Mouse (Mus musculus) hindbrain, embryonic 13.5 days (tissue): ENCODE results near the gene Zfp386. TPM values are rescaled to one million over a fixed set of nuclear protein-coding genes. Genes with fewer than 3 reads are reported as not detected.

Experiments
- ATAC-seq: fragments of 200-750 bp; cut with Nextera tagmentation; 2 replicates; pipeline ENCODE4 v1.8.0; 2017; ENCODE audit warnings: moderate TSS enrichment; ENCODE audit not compliant: low FRiP score
- H3K27ac ChIP-seq: fragments of 300-500 bp; sonication (generic); 2 replicates; pipeline ENCODE4 v1.5.1; 2015; ENCODE audit warnings: inconsistent platforms, mild to moderate bottlenecking, moderate library complexity
- H3K27me3 ChIP-seq: fragments of 300-500 bp; sonication (generic); 2 replicates; pipeline ENCODE4 v1.6.1; 2015; ENCODE audit warnings: mild to moderate bottlenecking, inconsistent platforms
- H3K36me3 ChIP-seq: fragments of 300-500 bp; sonication (generic); 2 replicates; pipeline ENCODE4 v1.6.1; 2015; ENCODE audit warnings: mild to moderate bottlenecking, inconsistent platforms
- H3K4me1 ChIP-seq: fragments of 300-500 bp; sonication (generic); replicated peaks from 2 replicates; pipeline ENCODE4 v1.6.1; 2015; ENCODE audit warnings: inconsistent platforms
- H3K4me2 ChIP-seq: fragments of 300-500 bp; sonication (generic); 2 replicates; pipeline ENCODE4 v1.6.1; 2015; ENCODE audit warnings: inconsistent platforms, mild to moderate bottlenecking, moderate library complexity
- H3K4me3 ChIP-seq: fragments of 300-500 bp; sonication (generic); 2 replicates; pipeline ENCODE4 v1.5.1; 2015; ENCODE audit warnings: mild to moderate bottlenecking, inconsistent platforms
- H3K9ac ChIP-seq: fragments of 300-500 bp; sonication (generic); 2 replicates; pipeline ENCODE4 v1.6.1; 2015; ENCODE audit warnings: mild to moderate bottlenecking, inconsistent platforms
- H3K9me3 ChIP-seq: fragments of 300-500 bp; sonication (generic); 2 replicates; pipeline ENCODE4 v1.6.1; 2016; ENCODE audit warnings: inconsistent platforms
- WGBS: fragments of 180-500 bp; shearing (Covaris S2); methylation state at CpG from one replicate; pipeline ENCODE4 v1.1.7; 2015; 5-methylcytosine and 5-hydroxymethylcytosine counted together
- polyA plus RNA-seq: library from polyadenylated mRNA; unstranded; fragments of >200 nt; fragmentation: Nextera tagmentation; extraction: Ambion mirVana; gene quantifications from 2 replicates; pipeline ENCODE4 v1.2.1, GENCODE M21; 2015

Zfp386 gene
- polyA plus RNA-seq, 1 experiment from 2014 or later: 56.0 TPM

DNA sequence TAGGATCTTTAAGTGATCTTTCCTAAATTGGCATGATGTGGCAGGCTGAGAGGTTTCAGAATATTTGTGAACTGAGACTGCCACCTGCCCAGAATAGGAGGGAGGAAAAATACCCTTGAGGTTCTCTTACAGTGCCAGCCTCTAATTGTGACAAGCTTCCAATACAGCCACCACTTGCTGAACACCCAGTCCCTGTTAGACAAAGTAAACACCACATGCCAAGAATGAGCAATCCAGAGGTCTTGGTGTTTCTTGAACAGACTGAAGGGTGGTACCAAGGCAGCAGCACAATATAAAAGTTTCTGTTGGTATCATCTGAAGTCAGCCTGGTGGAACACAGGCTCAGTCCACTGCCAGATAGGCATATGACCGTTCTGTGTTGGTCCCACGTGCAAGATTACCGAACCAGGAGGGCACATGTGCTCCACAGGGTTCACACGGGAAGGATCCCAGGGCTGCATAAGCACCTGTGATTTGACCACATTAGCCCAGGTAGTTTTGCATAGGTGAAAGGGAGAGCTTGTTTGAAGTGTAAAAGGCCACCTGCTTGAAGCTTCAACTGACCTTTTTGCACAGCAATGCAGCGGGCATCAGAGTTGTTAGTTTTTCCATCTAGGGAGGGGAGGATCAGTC lies 14.2 kb downstream of the Zfp386 start:
- peak; percentile 53; the same call in 1 of the 2 replicates for ATAC-seq
- Histone ChIP-seq H3K27me3 (no peaks in the 10 kb centered on the region), H3K9me3 (peaks cover 53% of the 10 kb centered on the region)

DNA sequence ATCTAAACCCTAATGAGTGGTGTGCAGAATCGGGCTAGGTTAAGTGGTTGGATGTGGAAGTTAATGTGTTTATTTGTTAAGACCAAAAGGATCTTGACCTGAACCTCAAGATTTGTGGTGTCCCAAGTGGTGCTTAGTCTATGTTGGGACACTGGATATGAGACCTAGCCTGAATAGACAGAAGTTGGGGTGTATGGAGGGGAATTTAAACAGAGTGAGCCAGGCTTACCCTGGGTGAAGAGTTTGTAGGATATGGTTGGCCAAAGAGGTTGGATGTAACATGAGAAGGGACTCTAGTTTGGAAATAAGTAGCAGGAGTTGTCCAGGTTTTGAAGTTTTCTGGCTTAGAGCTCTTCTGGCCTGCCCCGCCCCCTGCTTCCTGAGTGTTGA lies 14.7 kb downstream of the Zfp386 start:
- Histone ChIP-seq H3K9ac (no peak overlapping the region), H3K27ac (no peak overlapping the region), H3K4me1 (no peaks in the 10 kb centered on the region), H3K4me2 (no peak overlapping the region), H3K36me3 (peaks cover 51% of the 10 kb centered on the region), H3K27me3 (no peaks in the 10 kb centered on the region), H3K4me3 (no peak overlapping the region), H3K9me3 (peaks cover 53% of the 10 kb centered on the region)
- 0 out of 2 replicates have a peak, but pooled peaks have one; percentile 18 for ATAC-seq
- 98% methylated on average over 2 of the region's 2 CpGs for WGBS

More for the DNA sequence above, 14.2 kb downstream of the Zfp386 start:
- H3K27ac ChIP-seq: no peak overlapping the region
- no peak overlapping the region for H3K4me2 ChIP-seq
- no peak overlapping the region for H3K4me3 ChIP-seq
- H3K36me3 ChIP-seq: peaks cover 56% of the 10 kb centered on the region
- no peak overlapping the region for H3K9ac ChIP-seq
- no peaks in the 10 kb centered on the region for H3K4me1 ChIP-seq
- WGBS: 96% methylated on average over 5 of the region's 5 CpGs

DNA sequence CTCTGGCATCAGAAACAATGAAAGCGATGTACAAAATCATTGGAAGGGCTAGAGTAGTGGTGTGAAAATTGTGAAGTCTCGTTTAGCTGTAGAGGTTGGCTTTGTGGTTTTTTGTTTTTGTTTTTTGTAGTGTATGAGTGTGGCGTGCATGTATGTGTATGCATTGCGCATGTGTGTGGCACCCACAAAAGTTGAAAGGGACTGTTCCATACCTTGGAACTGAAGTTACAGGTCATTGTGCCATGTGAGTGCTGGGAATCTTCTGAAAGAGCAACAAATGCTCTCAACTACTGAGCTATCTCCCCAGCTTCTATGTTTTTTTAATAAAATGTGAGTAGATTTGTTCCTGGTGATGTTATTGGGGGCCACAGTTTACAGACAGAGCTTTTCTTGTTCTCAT lies 15.5 kb downstream of the Zfp386 start:
- Histone ChIP-seq H3K27ac (no peak overlapping the region), H3K27me3 (no peaks in the 10 kb centered on the region), H3K9ac (no peak overlapping the region), H3K4me2 (no peak overlapping the region), H3K4me3 (no peak overlapping the region), H3K9me3 (peaks cover 47% of the 10 kb centered on the region), H3K36me3 (peaks cover 45% of the 10 kb centered on the region), H3K4me1 (no peaks in the 10 kb centered on the region)
- ATAC-seq: no peak
- WGBS: 94% methylated on average over 4 of the region's 4 CpGs

DNA sequence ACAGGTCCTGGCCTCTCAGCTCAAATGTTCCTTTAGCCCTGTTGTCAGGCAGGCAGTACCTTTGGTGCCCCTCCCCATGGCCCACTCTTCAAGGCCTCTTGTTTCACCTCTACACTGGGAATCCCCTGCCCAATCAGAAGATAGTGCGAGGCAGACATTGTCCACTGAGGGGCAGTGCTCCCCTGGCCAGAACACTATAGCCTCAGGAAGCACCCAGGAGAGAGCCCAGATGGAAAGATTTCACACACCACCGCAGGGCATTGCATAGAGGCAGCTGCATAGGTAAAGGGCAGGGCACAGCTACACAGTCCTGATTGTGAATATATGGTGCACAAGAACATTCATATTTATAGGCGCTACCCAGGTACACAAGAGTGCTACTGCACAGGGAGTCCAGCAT lies 23.5 kb downstream of the Zfp386 start:
- no peak overlapping the region for H3K27ac ChIP-seq
- no peaks in the 10 kb centered on the region for H3K4me1 ChIP-seq
- peak; percentile 76 for ATAC-seq
- H3K4me2 ChIP-seq: no peak overlapping the region
- H3K9ac ChIP-seq: no peak overlapping the region
- H3K4me3 ChIP-seq: no peak overlapping the region
- H3K27me3 ChIP-seq: peaks cover 7% of the 10 kb centered on the region
- H3K36me3 ChIP-seq: no peaks in the 10 kb centered on the region
- WGBS: 23% methylated on average over 3 of the region's 3 CpGs
- no peaks in the 10 kb centered on the region for H3K9me3 ChIP-seq

DNA sequence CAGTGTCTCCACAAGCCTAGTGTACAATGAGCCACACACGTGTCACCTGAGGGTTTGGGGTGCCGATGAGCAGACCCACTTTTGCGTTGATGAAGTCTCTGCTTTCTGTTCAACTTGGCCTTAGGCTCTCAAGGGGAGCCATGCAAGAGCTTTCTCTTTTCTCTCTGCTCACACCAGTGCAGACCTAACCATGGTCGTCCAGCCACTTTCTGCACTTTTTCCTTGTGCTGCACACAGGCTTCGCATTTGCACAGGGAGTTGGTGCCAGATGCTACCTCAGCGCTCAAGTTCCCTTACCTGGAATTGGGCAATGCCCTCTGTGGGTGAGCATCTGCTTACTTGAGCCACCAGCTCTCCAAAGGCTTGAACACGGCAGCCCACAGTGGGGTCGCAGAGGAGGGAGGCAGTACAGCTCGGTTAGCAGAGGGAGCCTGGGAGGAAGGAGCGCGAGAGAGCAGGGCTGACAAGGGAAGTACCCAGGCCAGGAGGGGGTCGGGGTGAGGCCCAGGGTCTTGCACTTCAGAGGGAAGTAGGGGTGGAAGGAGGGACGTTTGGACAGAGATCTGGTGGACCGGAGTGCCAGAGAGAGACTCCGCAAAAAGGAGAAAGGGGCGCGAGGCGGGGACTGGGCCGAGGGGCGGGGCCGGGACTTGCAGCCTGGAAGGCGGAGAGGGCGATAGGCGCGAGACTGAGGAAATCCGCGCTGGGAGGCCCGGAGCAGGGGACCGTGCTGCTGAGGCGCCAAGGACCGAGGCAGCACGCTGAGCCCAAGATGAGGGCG lies 29.7 kb downstream of the Zfp386 start, which contains the start of gene Vipr2:
Vipr2 (plus strand) TSS at position 653 of the 781 bp plus-strand sequence.
- Histone ChIP-seq H3K4me3 (peak within 1 kb of the TSS; percentile 58), H3K4me1 (peaks cover 9% of the 10 kb centered on the region), H3K9me3 (no peaks in the 10 kb centered on the region), H3K9ac (peak within 1 kb of the TSS; percentile 78), H3K27ac (no peak within 1 kb of the TSS), H3K27me3 (peaks cover 33% of the 10 kb centered on the region), H3K4me2 (peak within 1 kb of the TSS; percentile 95), H3K36me3 (no peaks in the 10 kb centered on the region)
- 5% methylated on average over 33 of the region's 33 CpGs for WGBS
- ATAC-seq: peak; percentile 93

DNA sequence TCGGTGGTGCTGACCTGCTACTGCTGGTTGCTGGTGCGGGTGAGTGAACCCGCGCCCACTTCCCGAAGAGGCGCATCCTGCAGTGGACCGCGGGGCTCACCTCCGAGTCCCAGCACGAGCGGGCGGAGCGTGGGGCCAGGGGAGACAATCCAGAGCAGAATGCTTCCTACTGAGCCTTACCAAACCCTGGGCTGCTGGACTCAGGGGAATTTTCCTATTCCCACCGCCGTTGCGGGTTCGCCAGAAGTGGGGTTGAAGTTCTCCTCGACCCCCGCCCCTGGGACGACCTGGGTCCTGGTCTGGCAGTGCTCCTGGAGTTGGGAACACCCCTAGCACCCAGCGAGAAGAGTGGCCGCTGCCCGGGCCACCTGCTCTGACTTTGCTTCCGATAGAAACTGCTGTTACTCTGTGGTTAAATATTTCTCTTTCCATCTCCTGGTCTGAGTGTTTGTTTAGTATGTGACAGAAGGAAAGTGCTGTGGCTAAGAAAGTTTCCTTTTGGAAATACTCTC lies 30.4 kb downstream of the Zfp386 start:
- H3K4me2 ChIP-seq: peak overlapping the region; percentile 95
- under 1% methylated on average over 24 of the region's 24 CpGs for WGBS
- ATAC-seq: peak; percentile 80; the same call in 1 of the 2 replicates
- H3K9me3 ChIP-seq: no peaks in the 10 kb centered on the region
- no peak overlapping the region for H3K27ac ChIP-seq
- H3K9ac ChIP-seq: peak overlapping the region; percentile 78
- no peaks in the 10 kb centered on the region for H3K36me3 ChIP-seq
- H3K27me3 ChIP-seq: peaks cover 33% of the 10 kb centered on the region
- peak overlapping the region; percentile 58 for H3K4me3 ChIP-seq
- H3K4me1 ChIP-seq: peaks cover 9% of the 10 kb centered on the region

DNA sequence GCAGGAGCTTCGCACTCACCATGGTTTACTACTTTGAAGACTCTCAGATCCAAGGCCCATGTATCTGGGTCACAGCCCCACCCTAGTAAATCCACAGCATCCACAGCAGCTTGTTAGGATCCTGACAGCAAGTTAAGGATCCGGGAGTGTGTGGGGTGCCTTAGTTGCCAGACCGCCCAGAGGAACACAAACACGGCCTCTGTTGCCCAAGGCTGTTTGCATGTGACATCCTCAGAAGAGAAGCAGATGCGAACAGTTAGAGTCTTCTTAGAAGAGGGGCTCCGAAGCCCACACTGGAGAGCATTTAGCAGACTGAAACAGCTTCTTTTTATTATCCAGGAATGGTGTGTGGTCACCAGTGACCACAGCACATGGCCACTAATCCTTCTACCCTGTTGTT lies 35.6 kb downstream of the Zfp386 start:
- no peak for ATAC-seq
- WGBS: 84% methylated on average over 6 of the region's 6 CpGs
- no peak overlapping the region for H3K27ac ChIP-seq
- no peak overlapping the region for H3K4me3 ChIP-seq
- H3K36me3 ChIP-seq: no peaks in the 10 kb centered on the region
- no peaks in the 10 kb centered on the region for H3K9me3 ChIP-seq
- peaks cover 12% of the 10 kb centered on the region for H3K27me3 ChIP-seq
- H3K4me1 ChIP-seq: no peaks in the 10 kb centered on the region
- no peak overlapping the region for H3K4me2 ChIP-seq
- no peak overlapping the region for H3K9ac ChIP-seq

DNA sequence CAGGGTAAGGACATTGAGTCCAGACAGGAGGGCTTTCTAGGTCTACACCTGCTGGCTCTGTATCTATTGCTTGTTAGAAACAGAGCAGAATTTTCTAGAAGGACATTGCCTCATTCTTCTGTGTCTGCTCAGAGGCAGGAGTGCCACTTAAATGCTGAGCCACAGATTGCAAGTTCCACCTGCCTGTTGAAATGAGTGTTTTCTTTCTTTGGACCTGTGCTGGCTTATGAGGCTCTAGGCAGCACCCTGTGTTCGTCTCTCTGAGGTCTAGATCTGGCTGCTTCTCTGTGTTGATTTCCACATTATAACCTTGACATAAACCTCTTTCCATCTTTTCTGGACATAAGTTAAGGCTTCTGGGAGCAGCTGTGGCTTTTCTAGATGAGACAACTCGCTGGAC lies 36.8 kb downstream of the Zfp386 start:
- no peak overlapping the region for H3K4me3 ChIP-seq
- H3K27me3 ChIP-seq: peaks cover 2% of the 10 kb centered on the region; the same call in 1 of the 2 replicates
- H3K36me3 ChIP-seq: no peaks in the 10 kb centered on the region
- H3K9me3 ChIP-seq: no peaks in the 10 kb centered on the region
- H3K9ac ChIP-seq: no peak overlapping the region
- ATAC-seq: no peak
- H3K4me2 ChIP-seq: no peak overlapping the region
- 81% methylated on average over 2 of the region's 2 CpGs for WGBS
- H3K4me1 ChIP-seq: no peaks in the 10 kb centered on the region
- H3K27ac ChIP-seq: no peak overlapping the region

DNA sequence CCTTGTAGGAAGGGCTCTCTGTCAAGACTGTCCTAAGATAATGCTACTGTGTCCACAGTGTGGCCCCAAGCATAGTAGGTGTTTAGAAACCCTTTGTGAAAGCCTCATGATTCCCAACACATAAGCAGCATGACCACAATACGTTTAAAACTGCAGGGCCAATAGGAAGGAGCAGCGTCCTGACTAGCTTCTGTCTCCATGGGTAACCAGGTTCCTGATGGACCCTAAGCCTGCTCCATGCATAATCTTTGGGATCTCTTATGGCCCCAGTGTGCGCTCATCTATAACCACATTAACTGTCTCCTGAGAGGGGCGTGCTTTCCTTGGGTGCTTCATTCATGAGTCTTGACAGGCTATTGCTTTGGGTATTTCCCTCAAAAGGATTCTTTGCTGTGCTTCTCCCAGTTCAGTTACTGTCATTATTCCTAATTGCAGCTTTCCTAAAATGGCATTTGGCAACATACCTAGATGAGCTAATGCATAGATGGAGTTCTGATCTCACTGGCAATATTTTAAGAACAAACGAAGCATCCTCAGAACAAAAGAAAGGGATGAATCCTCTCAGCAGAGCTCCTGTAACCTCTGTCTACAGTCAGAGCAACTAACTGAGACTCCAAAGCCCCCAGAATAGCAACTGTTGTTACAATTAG lies 39.6 kb downstream of the Zfp386 start:
- no peak overlapping the region for H3K9ac ChIP-seq
- no peak overlapping the region for H3K27ac ChIP-seq
- no peak for ATAC-seq
- no peak overlapping the region for H3K4me2 ChIP-seq
- H3K27me3 ChIP-seq: no peaks in the 10 kb centered on the region
- H3K9me3 ChIP-seq: no peaks in the 10 kb centered on the region
- 86% methylated on average over 5 of the region's 5 CpGs for WGBS
- no peaks in the 10 kb centered on the region for H3K36me3 ChIP-seq
- H3K4me1 ChIP-seq: no peaks in the 10 kb centered on the region
- no peak overlapping the region for H3K4me3 ChIP-seq

DNA sequence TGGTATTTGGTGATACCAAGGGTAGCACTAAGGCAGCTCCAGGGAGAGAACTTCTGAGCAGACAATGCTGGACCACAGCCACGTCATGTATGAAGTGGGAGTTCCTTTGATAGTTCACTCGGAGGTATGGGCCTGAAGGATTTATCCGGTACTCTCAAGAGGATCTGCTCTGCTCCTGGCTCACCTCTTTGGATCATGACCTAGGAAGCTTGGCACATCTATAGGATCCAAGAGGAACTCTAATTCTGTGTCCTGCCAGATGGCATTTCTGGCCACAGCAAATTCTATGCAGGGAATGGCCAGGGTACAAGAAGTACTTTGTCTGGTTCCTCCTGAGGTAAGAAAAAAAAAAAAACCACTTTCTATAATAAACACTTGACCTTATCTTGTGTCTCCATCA lies 42.3 kb downstream of the Zfp386 start:
- Histone ChIP-seq H3K27ac (no peak overlapping the region), H3K9me3 (no peaks in the 10 kb centered on the region), H3K36me3 (no peaks in the 10 kb centered on the region), H3K9ac (no peak overlapping the region), H3K27me3 (no peaks in the 10 kb centered on the region), H3K4me3 (no peak overlapping the region), H3K4me1 (no peaks in the 10 kb centered on the region), H3K4me2 (no peak overlapping the region)
- WGBS: 89% methylated on average over 3 of the region's 3 CpGs
- ATAC-seq: no peak

DNA sequence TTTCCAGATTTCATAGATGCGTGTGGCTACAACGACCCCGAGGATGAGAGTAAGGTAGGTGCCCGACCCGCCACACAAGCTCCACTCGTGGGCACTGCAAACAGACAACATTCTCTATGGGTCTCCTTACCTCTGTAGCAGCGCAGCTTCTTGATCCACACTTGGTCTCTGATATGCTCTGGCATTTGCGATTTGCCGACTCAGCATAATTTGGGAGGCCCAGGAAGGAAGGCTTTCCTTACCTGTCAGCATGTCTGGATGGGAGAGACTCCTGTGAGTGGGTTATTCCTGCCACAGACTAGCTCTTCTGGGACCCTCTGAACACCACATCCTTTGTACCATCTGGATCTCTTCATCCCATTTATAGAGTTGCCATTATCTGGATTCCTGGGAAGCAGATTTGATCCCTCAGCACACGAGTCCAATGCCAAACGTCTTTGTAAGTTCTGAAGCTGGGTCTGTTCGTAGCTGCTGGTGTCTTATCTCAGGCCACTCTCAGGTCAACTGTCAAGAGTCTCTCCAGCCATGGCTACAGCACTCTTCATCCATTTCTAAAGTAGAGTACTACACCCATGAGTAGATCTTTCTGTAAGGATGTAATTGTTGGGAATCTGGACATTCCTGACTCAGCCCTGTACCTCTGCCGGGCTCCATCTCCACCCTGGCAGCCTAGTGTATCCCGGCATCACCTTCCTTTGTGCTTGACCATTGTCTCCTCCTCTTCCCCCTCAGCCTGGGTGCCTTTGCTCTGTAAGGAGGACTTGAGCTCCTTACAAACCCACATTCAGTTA lies 47.4 kb downstream of the Zfp386 start:
- ATAC-seq: no peak
- H3K9ac ChIP-seq: no peak overlapping the region
- WGBS: 90% methylated on average over 14 of the region's 14 CpGs
- H3K27me3 ChIP-seq: no peaks in the 10 kb centered on the region
- H3K4me2 ChIP-seq: no peak overlapping the region
- H3K36me3 ChIP-seq: no peaks in the 10 kb centered on the region
- no peaks in the 10 kb centered on the region for H3K4me1 ChIP-seq
- no peak overlapping the region for H3K4me3 ChIP-seq
- H3K9me3 ChIP-seq: no peaks in the 10 kb centered on the region
- H3K27ac ChIP-seq: no peak overlapping the region
